Mouse (Mus musculus) midbrain, embryonic 10.5 days (tissue): ENCODE results near the gene Tanc2. TPM values are rescaled to one million over a fixed set of nuclear protein-coding genes. Genes with fewer than 3 reads are reported as not detected.

Experiments
- microRNA-seq: library from miRNA; unstranded; fragments of <30 nt; microRNA quantifications from one replicate; pipeline ENCODE4, GENCODE M21; 2017
- polyA plus RNA-seq: library from polyadenylated mRNA; unstranded; fragments of >200 nt; fragmentation: Nextera tagmentation; extraction: Ambion mirVana; gene quantifications from 2 replicates; pipeline ENCODE4 v1.2.1, GENCODE M21; 2016

Tanc2 gene
- polyA plus RNA-seq, 1 experiment from 2014 or later = 5.3 TPM

Small RNAs within 50 kb of the gene (microRNA-seq; reads per million reads assigned to microRNA genes)
- gene Gm23990 = not detected

Other genes starting within 250 kb of the Tanc2 start
- 0.41 TPM in 1 of 2 replicates, not detected in the other for gene March10, start 133.3 kb upstream of the Tanc2 start, polyA plus RNA-seq